Mouse (Mus musculus): ENCODE measurements around the gene Fam13c. TPM values are rescaled to one million over a fixed set of nuclear protein-coding genes. Genes with fewer than 3 reads are reported as not detected.
"Not testable (repeated sequence)": the region's sequence is repeated elsewhere in the genome, so short reads cannot be mapped to it uniquely, and the experiment has no call there.

Gene Fam13c
- polyA plus RNA-seq, 1 experiment from 2014 or later: 31.1 TPM

GRCm38 (mm10) chr10:70433736-70434135 is 6.5 kb upstream of the Fam13c start:
- 90% methylated on average over 5 of the region's 5 CpGs for WGBS
- not testable (repeated sequence) for H3K27me3 ChIP-seq; H3K4me3 ChIP-seq (replicated peaks); H3K9ac ChIP-seq (replicated peaks); H3K36me3 ChIP-seq; H3K27ac ChIP-seq; ATAC-seq; H3K9me3 ChIP-seq; H3K4me1 ChIP-seq (replicated peaks); H3K4me2 ChIP-seq (replicated peaks)

- WGBS: 90% methylated on average over 4 of the region's 4 CpGs
- H3K9ac ChIP-seq (replicated peaks): no peak overlapping the region
- H3K4me2 ChIP-seq (replicated peaks): no peak overlapping the region
- ATAC-seq: no peak
- H3K9me3 ChIP-seq: 0 out of 2 replicates have a peak, but pooled peaks cover 3% of the 10 kb centered on the region
- H3K27me3 ChIP-seq: no peaks in the 10 kb centered on the region
- no peaks in the 10 kb centered on the region for H3K36me3 ChIP-seq
- peaks cover 14% of the 10 kb centered on the region for H3K4me1 ChIP-seq (replicated peaks)
- no peak overlapping the region for H3K4me3 ChIP-seq (replicated peaks)
- H3K27ac ChIP-seq: no peak overlapping the region
Measured at GRCm38 (mm10) chr10:70436656-70437055, 3.6 kb upstream of the Fam13c start.

- ATAC-seq: no peak
- Histone ChIP-seq H3K9ac (replicated peaks) (no peak overlapping the region), H3K27ac (no peak overlapping the region), H3K27me3 (no peaks in the 10 kb centered on the region), H3K36me3 (no peaks in the 10 kb centered on the region), H3K4me3 (replicated peaks) (no peak overlapping the region), H3K9me3 (0 out of 2 replicates have a peak, but pooled peaks cover 3% of the 10 kb centered on the region), H3K4me2 (replicated peaks) (no peak overlapping the region), H3K4me1 (replicated peaks) (peaks cover 20% of the 10 kb centered on the region)
- WGBS: 74% methylated on average over 5 of the region's 5 CpGs
Measured at GRCm38 (mm10) chr10:70437289-70437688, 3.0 kb upstream of the Fam13c start.

GRCm38 (mm10) chr10:70440639-70441461 is 569 bp downstream of the Fam13c start:
- WGBS: under 1% methylated on average over 43 of the region's 44 CpGs

GRCm38 (mm10) chr10:70442156-70442555 is 1.9 kb downstream of the Fam13c start:
- H3K4me2 ChIP-seq (replicated peaks): peak overlapping the region; percentile 73
- H3K27ac ChIP-seq: no peak overlapping the region
- H3K4me1 ChIP-seq (replicated peaks): peaks cover 42% of the 10 kb centered on the region
- peak overlapping the region; percentile 67 for H3K4me3 ChIP-seq (replicated peaks)
- H3K36me3 ChIP-seq: 0 out of 2 replicates have a peak, but pooled peaks cover 2% of the 10 kb centered on the region
- H3K9ac ChIP-seq (replicated peaks): peak overlapping the region; percentile 86
- 82% methylated on average over 2 of the region's 2 CpGs for whole genome bisulfite sequencing
- no peaks in the 10 kb centered on the region for H3K9me3 ChIP-seq
- ATAC-seq: no peak
- H3K27me3 ChIP-seq: no peaks in the 10 kb centered on the region

More at GRCm38 (mm10) chr10:70440639-70441461, 569 bp downstream of the Fam13c start:
- ATAC-seq: peak; percentile 96
- Histone ChIP-seq H3K9ac (replicated peaks) (peak overlapping the region; percentile 86), H3K27ac (peak overlapping the region; percentile 95), H3K36me3 (no peaks in the 10 kb centered on the region), H3K27me3 (no peaks in the 10 kb centered on the region), H3K4me2 (replicated peaks) (peak overlapping the region; percentile 73), H3K4me3 (replicated peaks) (peak overlapping the region; percentile 67), H3K9me3 (no peaks in the 10 kb centered on the region), H3K4me1 (replicated peaks) (peaks cover 42% of the 10 kb centered on the region)

- WGBS: 77% methylated on average over 5 of the region's 5 CpGs
- no peak for ATAC-seq
- Histone ChIP-seq H3K4me2 (replicated peaks) (peak overlapping the region; percentile 73), H3K36me3 (0 out of 2 replicates have a peak, but pooled peaks cover 4% of the 10 kb centered on the region), H3K4me3 (replicated peaks) (peak overlapping the region; percentile 67), H3K9ac (replicated peaks) (peak overlapping the region; percentile 86; the same call in 1 of the 2 replicates), H3K27ac (no peak overlapping the region), H3K27me3 (no peaks in the 10 kb centered on the region), H3K9me3 (no peaks in the 10 kb centered on the region), H3K4me1 (replicated peaks) (peaks cover 42% of the 10 kb centered on the region)
Measured at GRCm38 (mm10) chr10:70442623-70443022, 2.3 kb downstream of the Fam13c start.

GRCm38 (mm10) chr10:70447787-70448186 is 7.5 kb downstream of the Fam13c start:
- no peak overlapping the region for H3K9ac ChIP-seq (replicated peaks)
- H3K27ac ChIP-seq: no peak overlapping the region
- ATAC-seq: no peak
- no peaks in the 10 kb centered on the region for H3K9me3 ChIP-seq
- H3K36me3 ChIP-seq: peaks cover 40% of the 10 kb centered on the region
- H3K4me3 ChIP-seq (replicated peaks): no peak overlapping the region
- no peaks in the 10 kb centered on the region for H3K27me3 ChIP-seq
- peaks cover 17% of the 10 kb centered on the region for H3K4me1 ChIP-seq (replicated peaks)
- WGBS: 75% methylated on average over 4 of the region's 4 CpGs
- H3K4me2 ChIP-seq (replicated peaks): no peak overlapping the region

GRCm38 (mm10) chr10:70449206-70449605 is 8.9 kb downstream of the Fam13c start:
- Histone ChIP-seq H3K27ac (no peak overlapping the region), H3K9me3 (no peaks in the 10 kb centered on the region), H3K4me1 (replicated peaks) (peaks cover 3% of the 10 kb centered on the region; the same call in 1 of the 2 replicates), H3K36me3 (peaks cover 52% of the 10 kb centered on the region), H3K27me3 (no peaks in the 10 kb centered on the region), H3K9ac (replicated peaks) (no peak overlapping the region), H3K4me2 (replicated peaks) (no peak overlapping the region), H3K4me3 (replicated peaks) (no peak overlapping the region)
- WGBS: 50% methylated on average over 8 of the region's 8 CpGs
- no peak for ATAC-seq

- H3K36me3 ChIP-seq: peaks cover 84% of the 10 kb centered on the region
- no peak overlapping the region for H3K4me2 ChIP-seq (replicated peaks)
Measured at GRCm38 (mm10) chr10:70455886-70456305, 15.6 kb downstream of the Fam13c start.

GRCm38 (mm10) chr10:70458574-70459263 is 18.4 kb downstream of the Fam13c start:
- peak; percentile 45; the same call in 1 of the 2 replicates for ATAC-seq
- H3K4me1 ChIP-seq (replicated peaks): no peaks in the 10 kb centered on the region
- 72% methylated on average over 11 of the region's 11 CpGs for WGBS
- H3K27me3 ChIP-seq: no peaks in the 10 kb centered on the region
- H3K9ac ChIP-seq (replicated peaks): no peak overlapping the region
- peaks cover 88% of the 10 kb centered on the region for H3K36me3 ChIP-seq
- H3K4me3 ChIP-seq (replicated peaks): no peak overlapping the region
- no peaks in the 10 kb centered on the region for H3K9me3 ChIP-seq
- no peak overlapping the region for H3K4me2 ChIP-seq (replicated peaks)
- no peak overlapping the region for H3K27ac ChIP-seq

More at GRCm38 (mm10) chr10:70455886-70456305, 15.6 kb downstream of the Fam13c start:
- H3K4me3 ChIP-seq (replicated peaks): no peak overlapping the region
- H3K9ac ChIP-seq (replicated peaks): no peak overlapping the region
- no peaks in the 10 kb centered on the region for H3K27me3 ChIP-seq
- H3K4me1 ChIP-seq (replicated peaks): no peaks in the 10 kb centered on the region
- no peak overlapping the region for H3K27ac ChIP-seq
- H3K9me3 ChIP-seq: no peaks in the 10 kb centered on the region
- WGBS: 92% methylated on average over 8 of the region's 8 CpGs
- no peak for ATAC-seq

GRCm38 (mm10) chr10:70465638-70466037 is 25.4 kb downstream of the Fam13c start:
- ATAC-seq: no peak
- Histone ChIP-seq H3K4me3 (replicated peaks) (no peak overlapping the region), H3K27ac (no peak overlapping the region), H3K27me3 (no peaks in the 10 kb centered on the region), H3K4me1 (replicated peaks) (no peaks in the 10 kb centered on the region), H3K4me2 (replicated peaks) (no peak overlapping the region), H3K9ac (replicated peaks) (no peak overlapping the region), H3K36me3 (peaks cover 52% of the 10 kb centered on the region), H3K9me3 (no peaks in the 10 kb centered on the region)
- WGBS: 69% methylated on average over 7 of the region's 7 CpGs

GRCm38 (mm10) chr10:70470836-70471235 is 30.6 kb downstream of the Fam13c start:
- Histone ChIP-seq H3K4me3 (replicated peaks) (no peak overlapping the region), H3K27ac (no peak overlapping the region), H3K9ac (replicated peaks) (no peak overlapping the region), H3K27me3 (no peaks in the 10 kb centered on the region), H3K9me3 (0 out of 2 replicates have a peak, but pooled peaks cover 9% of the 10 kb centered on the region), H3K4me1 (replicated peaks) (0 out of 2 replicates have a peak, but pooled peaks cover 3% of the 10 kb centered on the region), H3K4me2 (replicated peaks) (no peak overlapping the region), H3K36me3 (peaks cover 42% of the 10 kb centered on the region)
- no peak for ATAC-seq
- WGBS: 90% methylated on average over 1 of the region's 1 CpGs
